Mouse (Mus musculus): ENCODE measurements around the gene Galm. TPM values are rescaled to one million over a fixed set of nuclear protein-coding genes. Genes with fewer than 3 reads are reported as not detected.

Gene Galm
- polyA plus RNA-seq, 1 experiment from 2014 or later: 25.4 TPM

GRCm38 (mm10) chr17:80090551-80090950 is 36.7 kb upstream of the Galm start:
- TF ChIP-seq CTCF (IDR thresholded peaks at IDR 0.05; ENCODE audit: low read depth): no peak
- Histone ChIP-seq H3K4me2 (ENCODE audit: low read length) (no peak overlapping the region), H3K4me1 (replicated peaks; ENCODE audit: insufficient read depth, low read length) (0 out of 2 replicates have a peak, but pooled peaks cover 2% of the 10 kb centered on the region), H3K36me3 (ENCODE audit: insufficient read depth, low read length) (no peaks in the 10 kb centered on the region), H3K9me3 (replicated peaks; ENCODE audit: low read length) (peaks cover 2% of the 10 kb centered on the region; the same call in 1 of the 2 replicates), H3K27me3 (ENCODE audit: insufficient read depth, low read length) (no peaks in the 10 kb centered on the region), H3K9ac (ENCODE audit: low read depth, low read length) (no peak overlapping the region), H3K4me3 (replicated peaks; ENCODE audit: low read depth, low read length) (no peak overlapping the region), H3K27ac (no peak overlapping the region)
- ATAC-seq (replicated peaks; ENCODE audit: low FRiP score, low read depth): no peak
- WGBS: 70% methylated on average over 4 of the region's 4 CpGs
- DNase-seq (ENCODE audit: low spot score): no peak

- Histone ChIP-seq H3K4me2 (ENCODE audit: low read length) (no peak overlapping the region), H3K27me3 (ENCODE audit: insufficient read depth, low read length) (no peaks in the 10 kb centered on the region), H3K36me3 (ENCODE audit: insufficient read depth, low read length) (no peaks in the 10 kb centered on the region), H3K9ac (ENCODE audit: low read depth, low read length) (no peak overlapping the region), H3K4me1 (replicated peaks; ENCODE audit: insufficient read depth, low read length) (0 out of 2 replicates have a peak, but pooled peaks cover 5% of the 10 kb centered on the region), H3K27ac (no peak overlapping the region), H3K9me3 (replicated peaks; ENCODE audit: low read length) (no peaks in the 10 kb centered on the region), H3K4me3 (replicated peaks; ENCODE audit: low read depth, low read length) (no peak overlapping the region)
- ATAC-seq (replicated peaks; ENCODE audit: low FRiP score, low read depth) (no peak), DNase-seq (ENCODE audit: low spot score) (no peak)
- 50% methylated on average over 6 of the region's 6 CpGs for WGBS
- no peak for TF ChIP-seq CTCF (IDR thresholded peaks at IDR 0.05; ENCODE audit: low read depth)
Measured at GRCm38 (mm10) chr17:80091879-80092549, 35.3 kb upstream of the Galm start.

GRCm38 (mm10) chr17:80095254-80095899 is 31.9 kb upstream of the Galm start:
- H3K27ac ChIP-seq: peak overlapping the region; percentile 83
- 0 out of 2 replicates have a peak, but pooled peaks cover 5% of the 10 kb centered on the region for H3K4me1 ChIP-seq (replicated peaks; ENCODE audit: insufficient read depth, low read length)
- TF ChIP-seq CTCF (IDR thresholded peaks at IDR 0.05; ENCODE audit: low read depth): no peak
- H3K36me3 ChIP-seq (ENCODE audit: insufficient read depth, low read length): no peaks in the 10 kb centered on the region
- H3K9me3 ChIP-seq (replicated peaks; ENCODE audit: low read length): no peaks in the 10 kb centered on the region
- DNase-seq (ENCODE audit: low spot score): no peak
- no peak overlapping the region for H3K4me3 ChIP-seq (replicated peaks; ENCODE audit: low read depth, low read length)
- H3K4me2 ChIP-seq (ENCODE audit: low read length): peak overlapping the region; percentile 51
- ATAC-seq (replicated peaks; ENCODE audit: low FRiP score, low read depth): no peak
- 0 out of 2 replicates have a peak overlapping the region, but pooled peaks have one; percentile 43 for H3K9ac ChIP-seq (ENCODE audit: low read depth, low read length)
- H3K27me3 ChIP-seq (ENCODE audit: insufficient read depth, low read length): no peaks in the 10 kb centered on the region
- 72% methylated on average over 9 of the region's 9 CpGs for WGBS

- 0 out of 2 replicates have a peak overlapping the region, but pooled peaks have one; percentile 43 for H3K9ac ChIP-seq (ENCODE audit: low read depth, low read length)
- 6% methylated on average over 20 of the region's 20 CpGs for WGBS
- TF ChIP-seq CTCF (IDR thresholded peaks at IDR 0.05; ENCODE audit: low read depth): no peak
- H3K36me3 ChIP-seq (ENCODE audit: insufficient read depth, low read length): no peaks in the 10 kb centered on the region
- H3K4me1 ChIP-seq (replicated peaks; ENCODE audit: insufficient read depth, low read length): 0 out of 2 replicates have a peak, but pooled peaks cover 5% of the 10 kb centered on the region
- ATAC-seq (replicated peaks; ENCODE audit: low FRiP score, low read depth): peak; percentile 97
- H3K4me3 ChIP-seq (replicated peaks; ENCODE audit: low read depth, low read length): peak overlapping the region; percentile 4; the same call in 1 of the 2 replicates
- no peaks in the 10 kb centered on the region for H3K27me3 ChIP-seq (ENCODE audit: insufficient read depth, low read length)
- no peaks in the 10 kb centered on the region for H3K9me3 ChIP-seq (replicated peaks; ENCODE audit: low read length)
- H3K4me2 ChIP-seq (ENCODE audit: low read length): peak overlapping the region; percentile 51
- DNase-seq (ENCODE audit: low spot score): peak; percentile 78
- peak overlapping the region; percentile 83 for H3K27ac ChIP-seq
Measured at GRCm38 (mm10) chr17:80096043-80096719, 31.1 kb upstream of the Galm start.

- 71% methylated on average over 8 of the region's 8 CpGs for WGBS
- 0 out of 2 replicates have a peak overlapping the region, but pooled peaks have one; percentile 51 for H3K4me2 ChIP-seq (ENCODE audit: low read length)
- no peaks in the 10 kb centered on the region for H3K36me3 ChIP-seq (ENCODE audit: insufficient read depth, low read length)
- no peak overlapping the region for H3K4me3 ChIP-seq (replicated peaks; ENCODE audit: low read depth, low read length)
- DNase-seq (ENCODE audit: low spot score) (no peak), ATAC-seq (replicated peaks; ENCODE audit: low FRiP score, low read depth) (no peak)
- H3K4me1 ChIP-seq (replicated peaks; ENCODE audit: insufficient read depth, low read length): 0 out of 2 replicates have a peak, but pooled peaks cover 5% of the 10 kb centered on the region
- H3K9me3 ChIP-seq (replicated peaks; ENCODE audit: low read length): no peaks in the 10 kb centered on the region
- H3K27me3 ChIP-seq (ENCODE audit: insufficient read depth, low read length): no peaks in the 10 kb centered on the region
- no peak for TF ChIP-seq CTCF (IDR thresholded peaks at IDR 0.05; ENCODE audit: low read depth)
- H3K9ac ChIP-seq (ENCODE audit: low read depth, low read length): no peak overlapping the region
- H3K27ac ChIP-seq: peak overlapping the region; percentile 83
Measured at GRCm38 (mm10) chr17:80096720-80097114, 30.6 kb upstream of the Galm start.

GRCm38 (mm10) chr17:80097221-80097620 is 30.1 kb upstream of the Galm start:
- H3K4me2 ChIP-seq (ENCODE audit: low read length): no peak overlapping the region
- no peaks in the 10 kb centered on the region for H3K27me3 ChIP-seq (ENCODE audit: insufficient read depth, low read length)
- H3K4me1 ChIP-seq (replicated peaks; ENCODE audit: insufficient read depth, low read length): 0 out of 2 replicates have a peak, but pooled peaks cover 5% of the 10 kb centered on the region
- no peak overlapping the region for H3K4me3 ChIP-seq (replicated peaks; ENCODE audit: low read depth, low read length)
- H3K27ac ChIP-seq: no peak overlapping the region
- H3K9ac ChIP-seq (ENCODE audit: low read depth, low read length): no peak overlapping the region
- H3K36me3 ChIP-seq (ENCODE audit: insufficient read depth, low read length): no peaks in the 10 kb centered on the region
- H3K9me3 ChIP-seq (replicated peaks; ENCODE audit: low read length): no peaks in the 10 kb centered on the region
- TF ChIP-seq CTCF (IDR thresholded peaks at IDR 0.05; ENCODE audit: low read depth): no peak
- DNase-seq (ENCODE audit: low spot score) (peak; percentile 22), ATAC-seq (replicated peaks; ENCODE audit: low FRiP score, low read depth) (no peak)
- WGBS: 26% methylated on average over 2 of the region's 2 CpGs
